Mouse (Mus musculus) leukemia stem cell, adult 10-12 weeks (primary cell): ENCODE results near the gene Gm20867. TPM values are rescaled to one million over a fixed set of nuclear protein-coding genes. Genes with fewer than 3 reads are reported as not detected.

Source experiments
- polyA plus RNA-seq: library from polyadenylated mRNA; stranded (reverse); fragments of >175 nt; gene quantifications from 2 replicates; pipeline ENCODE4 v1.2.3, GENCODE M21; 2012; ENCODE audit warnings: low replicate concordance

The Gm20867 gene
- polyA plus RNA-seq: not detected in 2 replicates

GRCm38 (mm10) chrY:77963104-77963503 lies at the start of gene Gm20867:
Gene Gm20867, minus strand, starts transcription at chrY:77963204.

Other genes with a start within 250 kb of the Gm20867 start
- not detected in 2 replicates for gene Gm29564, start 249.8 kb upstream of the Gm20867 start, polyA plus RNA-seq